Mouse (Mus musculus) hindbrain, embryonic 15.5 days (tissue): ENCODE results near the gene Wdr63. TPM values are rescaled to one million over a fixed set of nuclear protein-coding genes. Genes with fewer than 3 reads are reported as not detected.

Experiments
- ATAC-seq: fragments of 200-750 bp; cut with Nextera tagmentation; 2 replicates; pipeline ENCODE4 v1.8.0; 2017; ENCODE audit warnings: low read depth, moderate number of reproducible peaks, moderate TSS enrichment; ENCODE audit not compliant: low FRiP score
- H3K27ac ChIP-seq: fragments of 300-500 bp; sonication (generic); replicated peaks from 2 replicates; pipeline ENCODE4 v1.5.1; 2015; ENCODE audit warnings: mild to moderate bottlenecking, inconsistent platforms
- H3K27me3 ChIP-seq: fragments of 300-500 bp; sonication (generic); 2 replicates; pipeline ENCODE4 v1.6.1; 2015; ENCODE audit warnings: control low read depth, inconsistent platforms
- H3K36me3 ChIP-seq: fragments of 300-500 bp; sonication (generic); 2 replicates; pipeline ENCODE4 v1.6.1; 2015; ENCODE audit warnings: control low read depth, inconsistent platforms
- H3K4me1 ChIP-seq: fragments of 300-500 bp; sonication (generic); replicated peaks from 2 replicates; pipeline ENCODE4 v1.6.1; 2015; ENCODE audit warnings: control low read depth, inconsistent platforms
- H3K4me2 ChIP-seq: fragments of 300-500 bp; sonication (generic); 2 replicates; pipeline ENCODE4 v1.6.1; 2015; ENCODE audit warnings: moderate library complexity, mild to moderate bottlenecking, inconsistent platforms
- H3K4me3 ChIP-seq: fragments of 300-500 bp; sonication (generic); 2 replicates; pipeline ENCODE4 v1.5.1; 2015; ENCODE audit warnings: mild to moderate bottlenecking, inconsistent platforms
- H3K9ac ChIP-seq: fragments of 300-500 bp; sonication (generic); 2 replicates; pipeline ENCODE4 v1.6.1; 2015; ENCODE audit warnings: inconsistent platforms
- H3K9me3 ChIP-seq: fragments of 300-500 bp; sonication (generic); 2 replicates; pipeline ENCODE4 v1.6.1; 2016; ENCODE audit warnings: control low read depth, inconsistent platforms
- WGBS: fragments of 180-500 bp; shearing (Covaris S2); methylation state at CpG from one replicate; pipeline ENCODE4 v1.1.7; 2015; 5-methylcytosine and 5-hydroxymethylcytosine counted together
- polyA plus RNA-seq: library from polyadenylated mRNA; unstranded; fragments of >200 nt; fragmentation: Nextera tagmentation; extraction: Ambion mirVana; gene quantifications from 2 replicates; pipeline ENCODE4 v1.2.1, GENCODE M21; 2015

Wdr63 gene
- 0.79 and 1.7 TPM in 2 replicates for polyA plus RNA-seq

- no peak within 1 kb of the TSS; the same call in 1 of the 2 replicates for H3K27ac ChIP-seq
- no peaks in the 10 kb centered on the region for H3K36me3 ChIP-seq
- H3K9me3 ChIP-seq, result no peaks in the 10 kb centered on the region
- WGBS, result 12% methylated on average over 18 of the region's 18 CpGs
- ATAC-seq, result peak; percentile 97
- peak within 1 kb of the TSS; percentile 46 for H3K4me3 ChIP-seq
- H3K4me2 ChIP-seq, result peak within 1 kb of the TSS; percentile 95
- H3K4me1 ChIP-seq, result peaks cover 10% of the 10 kb centered on the region
- H3K9ac ChIP-seq, result peak within 1 kb of the TSS; percentile 37
- H3K27me3 ChIP-seq, result no peaks in the 10 kb centered on the region
These were observed at the start of gene Wdr63 for GRCm38 (mm10) chr3:146107921-146108571. Gene Wdr63, minus strand, starts transcription at chr3:146108130.

GRCm38 (mm10) chr3:146156811-146157210 lies 48.9 kb upstream of the Wdr63 start:
- Histone ChIP-seq H3K9me3 (no peaks in the 10 kb centered on the region), H3K27me3 (0 out of 2 replicates have a peak, but pooled peaks cover 4% of the 10 kb centered on the region), H3K4me1 (no peaks in the 10 kb centered on the region; the same call in 1 of the 2 replicates), H3K4me2 (no peak overlapping the region), H3K4me3 (no peak overlapping the region), H3K36me3 (no peaks in the 10 kb centered on the region), H3K9ac (no peak overlapping the region), H3K27ac (no peak overlapping the region)
- ATAC-seq, result no peak
- WGBS, result 69% methylated on average over 2 of the region's 2 CpGs

GRCm38 (mm10) chr3:146155628-146156576 lies 48.0 kb upstream of the Wdr63 start:
- H3K9me3 ChIP-seq, result no peaks in the 10 kb centered on the region
- no peak overlapping the region for H3K4me3 ChIP-seq
- no peak overlapping the region for H3K4me2 ChIP-seq
- peaks cover 11% of the 10 kb centered on the region; the same call in 1 of the 2 replicates for H3K27me3 ChIP-seq
- H3K4me1 ChIP-seq, result no peaks in the 10 kb centered on the region; the same call in 1 of the 2 replicates
- H3K27ac ChIP-seq, result no peak overlapping the region
- WGBS, result 80% methylated on average over 13 of the region's 13 CpGs
- H3K36me3 ChIP-seq, result no peaks in the 10 kb centered on the region
- no peak overlapping the region for H3K9ac ChIP-seq
- no peak for ATAC-seq

- Histone ChIP-seq H3K9me3 (no peaks in the 10 kb centered on the region), H3K4me2 (peak overlapping the region; percentile 5; the same call in 1 of the 2 replicates), H3K36me3 (no peaks in the 10 kb centered on the region), H3K27ac (no peak overlapping the region), H3K4me3 (no peak overlapping the region), H3K4me1 (peaks cover 10% of the 10 kb centered on the region), H3K9ac (no peak overlapping the region), H3K27me3 (peaks cover 21% of the 10 kb centered on the region)
- 20% methylated on average over 12 of the region's 12 CpGs for WGBS
- peak; percentile 45; the same call in 1 of the 2 replicates for ATAC-seq
These were observed 46.1 kb upstream of the Wdr63 start for GRCm38 (mm10) chr3:146153862-146154611.

- Histone ChIP-seq H3K9me3 (no peaks in the 10 kb centered on the region), H3K4me3 (no peak overlapping the region), H3K4me2 (no peak overlapping the region), H3K4me1 (peaks cover 10% of the 10 kb centered on the region), H3K27me3 (peaks cover 23% of the 10 kb centered on the region), H3K36me3 (no peaks in the 10 kb centered on the region), H3K9ac (no peak overlapping the region), H3K27ac (no peak overlapping the region)
- WGBS, result 58% methylated on average over 2 of the region's 2 CpGs
- no peak for ATAC-seq
These were observed 45.0 kb upstream of the Wdr63 start for GRCm38 (mm10) chr3:146152913-146153312.

GRCm38 (mm10) chr3:146152348-146152747 lies 44.4 kb upstream of the Wdr63 start:
- 90% methylated on average over 8 of the region's 8 CpGs for WGBS
- Histone ChIP-seq H3K4me3 (no peak overlapping the region), H3K27ac (no peak overlapping the region), H3K9me3 (no peaks in the 10 kb centered on the region), H3K4me1 (peaks cover 10% of the 10 kb centered on the region), H3K36me3 (no peaks in the 10 kb centered on the region), H3K27me3 (peaks cover 23% of the 10 kb centered on the region), H3K4me2 (no peak overlapping the region), H3K9ac (no peak overlapping the region)
- ATAC-seq, result no peak

GRCm38 (mm10) chr3:146151755-146152154 lies 43.8 kb upstream of the Wdr63 start:
- H3K4me1 ChIP-seq, result peaks cover 10% of the 10 kb centered on the region
- H3K9ac ChIP-seq, result no peak overlapping the region
- H3K27me3 ChIP-seq, result peaks cover 23% of the 10 kb centered on the region
- no peak overlapping the region for H3K27ac ChIP-seq
- 89% methylated on average over 8 of the region's 8 CpGs for WGBS
- no peak overlapping the region for H3K4me3 ChIP-seq
- no peak for ATAC-seq
- no peaks in the 10 kb centered on the region for H3K9me3 ChIP-seq
- H3K36me3 ChIP-seq, result no peaks in the 10 kb centered on the region
- H3K4me2 ChIP-seq, result no peak overlapping the region

GRCm38 (mm10) chr3:146151328-146151727 lies 43.4 kb upstream of the Wdr63 start:
- Histone ChIP-seq H3K4me1 (peaks cover 10% of the 10 kb centered on the region), H3K27me3 (peaks cover 23% of the 10 kb centered on the region), H3K9me3 (no peaks in the 10 kb centered on the region), H3K4me2 (no peak overlapping the region), H3K9ac (no peak overlapping the region), H3K36me3 (no peaks in the 10 kb centered on the region), H3K27ac (no peak overlapping the region), H3K4me3 (no peak overlapping the region)
- WGBS, result 94% methylated on average over 10 of the region's 10 CpGs
- no peak for ATAC-seq

GRCm38 (mm10) chr3:146150560-146150959 lies 42.6 kb upstream of the Wdr63 start:
- no peaks in the 10 kb centered on the region for H3K9me3 ChIP-seq
- no peak overlapping the region for H3K27ac ChIP-seq
- H3K4me3 ChIP-seq, result peak overlapping the region; percentile 40
- H3K36me3 ChIP-seq, result no peaks in the 10 kb centered on the region
- no peak for ATAC-seq
- peaks cover 10% of the 10 kb centered on the region for H3K4me1 ChIP-seq
- 24% methylated on average over 11 of the region's 11 CpGs for WGBS
- peak overlapping the region; percentile 94 for H3K4me2 ChIP-seq
- no peak overlapping the region for H3K9ac ChIP-seq
- H3K27me3 ChIP-seq, result peaks cover 23% of the 10 kb centered on the region

GRCm38 (mm10) chr3:146150058-146150400 lies 42.1 kb upstream of the Wdr63 start:
- H3K9me3 ChIP-seq, result no peaks in the 10 kb centered on the region
- ATAC-seq, result no peak
- peaks cover 23% of the 10 kb centered on the region for H3K27me3 ChIP-seq
- WGBS, result under 1% methylated on average over 26 of the region's 26 CpGs
- H3K36me3 ChIP-seq, result no peaks in the 10 kb centered on the region
- H3K27ac ChIP-seq, result no peak overlapping the region
- peak overlapping the region; percentile 94 for H3K4me2 ChIP-seq
- peak overlapping the region; percentile 40 for H3K4me3 ChIP-seq
- 0 out of 2 replicates have a peak overlapping the region, but pooled peaks have one; percentile 16 for H3K9ac ChIP-seq
- H3K4me1 ChIP-seq, result peaks cover 10% of the 10 kb centered on the region

GRCm38 (mm10) chr3:146149156-146150057 lies 41.5 kb upstream of the Wdr63 start, which contains the start of gene Mcoln2:
Gene Mcoln2, plus strand, starts transcription at chr3:146149833.
- peak within 1 kb of the TSS; percentile 40 for H3K4me3 ChIP-seq
- no peak for ATAC-seq
- no peak within 1 kb of the TSS for H3K27ac ChIP-seq
- H3K4me2 ChIP-seq, result peak within 1 kb of the TSS; percentile 94
- peaks cover 21% of the 10 kb centered on the region for H3K27me3 ChIP-seq
- H3K4me1 ChIP-seq, result peaks cover 10% of the 10 kb centered on the region
- H3K9me3 ChIP-seq, result no peaks in the 10 kb centered on the region
- H3K9ac ChIP-seq, result 0 out of 2 replicates have a peak within 1 kb of the TSS, but pooled peaks have one; percentile 16
- 12% methylated on average over 33 of the region's 34 CpGs for WGBS
- H3K36me3 ChIP-seq, result no peaks in the 10 kb centered on the region
